Mouse (Mus musculus): ENCODE results near the gene Slc29a3.

DNA sequence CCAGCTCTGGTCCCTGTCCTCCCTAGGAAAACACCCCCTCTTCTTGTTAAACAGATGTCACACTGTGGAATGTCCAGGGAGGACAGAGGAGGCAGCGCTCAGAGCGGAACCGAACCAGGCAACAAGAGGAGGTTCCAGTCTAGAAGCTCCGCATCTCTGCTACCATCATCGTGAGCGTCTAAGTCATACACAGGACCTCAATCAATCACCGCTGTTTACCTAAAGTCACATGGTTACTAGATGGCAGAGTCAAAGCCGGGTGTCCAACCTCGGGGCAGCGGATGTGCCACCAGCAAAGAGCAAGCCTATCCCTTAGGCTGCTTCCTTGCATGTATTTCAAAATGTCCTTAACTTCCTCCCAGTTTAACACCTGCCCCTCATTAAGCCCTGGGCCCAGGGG is 39.8 kb upstream of the Slc29a3 start:
- TF ChIP-seq POLR2A (IDR thresholded peaks at IDR 0.05; ENCODE audit: extremely low read depth, insufficient read depth, low read length) (no peak), CTCF (IDR thresholded peaks at IDR 0.05; ENCODE audit: extremely low read depth, insufficient read depth, low read length) (no peak)

Data from cortical plate, adult 2 months (tissue).